Mouse (Mus musculus) spleen, adult 2 months (tissue): ENCODE data around the gene Cacna2d3.

Source experiments
- CTCF ChIP-seq: fragments of 200-500 bp; IDR thresholded peaks from 2 replicates; pipeline ENCODE4 v1.5.1; 2011; ENCODE audit warnings: mild to moderate bottlenecking, inconsistent platforms; ENCODE audit not compliant: insufficient read depth, insufficient read length, insufficient replicate concordance; ENCODE audit errors: extremely low read depth
- POLR2A ChIP-seq: fragments of 200-500 bp; IDR thresholded peaks from 2 replicates; pipeline ENCODE4 v1.6.1; 2011; ENCODE audit warnings: low read depth, low read length, inconsistent platforms

DNA sequence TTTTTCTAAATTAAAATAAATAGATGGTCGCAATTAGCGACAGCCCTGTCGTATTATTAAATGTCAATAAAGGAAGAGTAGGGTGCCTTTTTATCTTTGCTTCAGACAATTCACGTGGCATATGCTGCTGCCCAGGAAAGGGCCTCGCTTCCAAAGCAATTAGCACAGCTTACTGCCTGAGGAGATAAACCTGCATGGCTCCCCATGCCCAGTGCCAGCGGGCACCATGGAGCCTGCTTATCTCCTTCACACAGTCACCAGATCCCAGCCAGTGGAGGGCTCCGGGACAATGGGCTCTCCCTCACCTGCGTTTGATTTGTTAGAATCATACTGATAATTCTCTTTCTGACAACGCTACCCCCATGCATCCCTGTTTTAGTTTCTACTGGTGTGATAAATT, 416.0 kb downstream of the Cacna2d3 start:
- TF ChIP-seq POLR2A: no peak
- TF ChIP-seq CTCF: no peak
